Mouse (Mus musculus) erythroblast, embryonic 14.5 days (primary cell): ENCODE measurements around the gene Rhox2g. TPM values are rescaled to one million over a fixed set of nuclear protein-coding genes. Genes with fewer than 3 reads are reported as not detected.
"Not testable (repeated sequence)": the region's sequence is repeated elsewhere in the genome, so short reads cannot be mapped to it uniquely, and the experiment has no call there.

ENCODE experiments used
- H3K27me3 ChIP-seq: 2 replicates; pipeline ENCODE4 v1.6.1; 2012; ENCODE audit warnings: inconsistent platforms; ENCODE audit not compliant: control insufficient read depth
- H3K36me3 ChIP-seq: 2 replicates; pipeline ENCODE4 v1.6.1; 2012; ENCODE audit warnings: mild to moderate bottlenecking, inconsistent platforms; ENCODE audit not compliant: control insufficient read depth
- H3K4me1 ChIP-seq: 2 replicates; pipeline ENCODE4 v1.6.1; 2012; ENCODE audit warnings: inconsistent platforms; ENCODE audit not compliant: control insufficient read depth
- H3K4me3 ChIP-seq: replicated peaks from 2 replicates; pipeline ENCODE3; 2012; ENCODE audit warnings: moderate library complexity, mild to moderate bottlenecking, inconsistent platforms
- H3K9me3 ChIP-seq: 2 replicates; pipeline ENCODE4 v1.6.1; 2012; ENCODE audit warnings: low read length, inconsistent platforms, mixed read lengths; ENCODE audit not compliant: control insufficient read depth
- GATA1 ChIP-seq: IDR thresholded peaks from 2 replicates; pipeline ENCODE4 v1.6.1; 2012; ENCODE audit warnings: low read length, inconsistent platforms, mixed read lengths
- TAL1 ChIP-seq: IDR thresholded peaks from 3 replicates; pipeline ENCODE4 v1.6.1; 2012; ENCODE audit warnings: low read length, inconsistent platforms, mixed read lengths
- polyA plus RNA-seq: library from polyadenylated mRNA; stranded (reverse); fragments of >175 nt; gene quantifications from 2 replicates; pipeline ENCODE4 v1.2.3, GENCODE M21; 2012

The Rhox2g gene
- polyA plus RNA-seq, result not detected in 2 replicates

- not testable (repeated sequence) for H3K36me3 ChIP-seq, H3K27me3 ChIP-seq, H3K9me3 ChIP-seq, H3K4me1 ChIP-seq, H3K4me3 ChIP-seq
These were observed at the start of gene Rhox2g for GRCm38 (mm10) chrX:37643370-37643769. Gene Rhox2g, minus strand, starts transcription at chrX:37643470.

GRCm38 (mm10) chrX:37692261-37692660 lies 49.0 kb upstream of the Rhox2g start:
- Histone ChIP-seq H3K4me1 (no peaks in the 10 kb centered on the region), H3K36me3 (no peaks in the 10 kb centered on the region), H3K27me3 (no peaks in the 10 kb centered on the region), H3K9me3 (no peaks in the 10 kb centered on the region), H3K4me3 (no peak overlapping the region)
- TF ChIP-seq GATA1, result no peak
- TF ChIP-seq TAL1, result no peak

- no peaks in the 10 kb centered on the region for H3K36me3 ChIP-seq
- TF ChIP-seq TAL1, result no peak
- no peak for TF ChIP-seq GATA1
- no peaks in the 10 kb centered on the region; the same call in 1 of the 2 replicates for H3K27me3 ChIP-seq
- no peaks in the 10 kb centered on the region for H3K4me1 ChIP-seq
- H3K4me3 ChIP-seq, result no peak overlapping the region
- H3K9me3 ChIP-seq, result peaks cover 34% of the 10 kb centered on the region
These were observed 39.9 kb upstream of the Rhox2g start for GRCm38 (mm10) chrX:37683031-37683715.

GRCm38 (mm10) chrX:37673177-37673576 lies 29.9 kb upstream of the Rhox2g start, which contains the start of gene Rhox2h:
Gene Rhox2h, minus strand, starts transcription at chrX:37673277.
- H3K27me3 ChIP-seq, H3K9me3 ChIP-seq, H3K4me3 ChIP-seq: not testable (repeated sequence)

GRCm38 (mm10) chrX:37668664-37669063 lies 25.4 kb upstream of the Rhox2g start, which contains the start of gene Rhox3h:
Gene Rhox3h, minus strand, starts transcription at chrX:37668764.
- H3K36me3 ChIP-seq, H3K27me3 ChIP-seq, H3K9me3 ChIP-seq: not testable (repeated sequence)

More at GRCm38 (mm10) chrX:37673177-37673576, 29.9 kb upstream of the Rhox2g start, which contains the start of gene Rhox2h:
- H3K4me1 ChIP-seq, H3K36me3 ChIP-seq: not testable (repeated sequence)

GRCm38 (mm10) chrX:37651227-37651626 lies 8.0 kb upstream of the Rhox2g start, which contains the start of gene Rhox4g:
Gene Rhox4g, minus strand, starts transcription at chrX:37651327.
- H3K4me1 ChIP-seq, H3K9me3 ChIP-seq, H3K27me3 ChIP-seq, H3K4me3 ChIP-seq, H3K36me3 ChIP-seq: not testable (repeated sequence)

More at GRCm38 (mm10) chrX:37668664-37669063, 25.4 kb upstream of the Rhox2g start, which contains the start of gene Rhox3h:
- H3K4me3 ChIP-seq, H3K4me1 ChIP-seq: not testable (repeated sequence)

GRCm38 (mm10) chrX:37628512-37628911 lies 14.8 kb downstream of the Rhox2g start, which contains the start of gene Rhox3g:
Gene Rhox3g, minus strand, starts transcription at chrX:37628612.
- not testable (repeated sequence) for H3K27me3 ChIP-seq, H3K9me3 ChIP-seq, H3K36me3 ChIP-seq

GRCm38 (mm10) chrX:37607604-37608003 lies 35.7 kb downstream of the Rhox2g start, which contains the start of gene Rhox4f:
Gene Rhox4f, minus strand, starts transcription at chrX:37607704.
- H3K4me1 ChIP-seq, H3K27me3 ChIP-seq, H3K9me3 ChIP-seq, H3K4me3 ChIP-seq, H3K36me3 ChIP-seq: not testable (repeated sequence)

More at GRCm38 (mm10) chrX:37628512-37628911, 14.8 kb downstream of the Rhox2g start, which contains the start of gene Rhox3g:
- not testable (repeated sequence) for H3K4me3 ChIP-seq, H3K4me1 ChIP-seq

Other genes with a start within 250 kb of the Rhox2g start
- not detected in 2 replicates for gene Rhox2b, start 231.4 kb downstream of the Rhox2g start, polyA plus RNA-seq
- not detected in 2 replicates for gene Rhox4b, start 211.0 kb downstream of the Rhox2g start, polyA plus RNA-seq
- not detected in 2 replicates for gene Rhox2c, start 189.8 kb downstream of the Rhox2g start, polyA plus RNA-seq
- not detected in 2 replicates for gene Rhox3c, start 184.9 kb downstream of the Rhox2g start, polyA plus RNA-seq
- gene Rhox4c, start 163.1 kb downstream of the Rhox2g start, polyA plus RNA-seq, result not detected in 2 replicates
- not detected in 2 replicates for gene Rhox2d, start 150.0 kb downstream of the Rhox2g start, polyA plus RNA-seq
- gene Rhox4d, start 129.1 kb downstream of the Rhox2g start, polyA plus RNA-seq, result not detected in 2 replicates
- gene Rhox2e, start 113.0 kb downstream of the Rhox2g start, polyA plus RNA-seq, result not detected in 2 replicates
- gene Rhox3e, start 101.5 kb downstream of the Rhox2g start, polyA plus RNA-seq, result not detected in 2 replicates
- not detected in 2 replicates for gene Rhox4e, start 86.1 kb downstream of the Rhox2g start, polyA plus RNA-seq
- gene Rhox2f, start 72.1 kb downstream of the Rhox2g start, polyA plus RNA-seq, result not detected in 2 replicates
- gene Rhox3f, start 62.5 kb downstream of the Rhox2g start, polyA plus RNA-seq, result not detected in 2 replicates
- gene Rhox4f, start 35.8 kb downstream of the Rhox2g start, polyA plus RNA-seq, result not detected in 2 replicates
- not detected in 2 replicates for gene Rhox3g, start 14.9 kb downstream of the Rhox2g start, polyA plus RNA-seq
- not detected in 2 replicates for gene Rhox4g, start 7.9 kb upstream of the Rhox2g start, polyA plus RNA-seq
- gene Rhox3h, start 25.3 kb upstream of the Rhox2g start, polyA plus RNA-seq, result not detected in 2 replicates
- not detected in 2 replicates for gene Rhox2h, start 29.8 kb upstream of the Rhox2g start, polyA plus RNA-seq
- gene Rhox5, start 161.4 kb upstream of the Rhox2g start, polyA plus RNA-seq, result 0.07 TPM in 1 of 2 replicates, not detected in the other
- not detected in 2 replicates for gene Rhox6, start 183.4 kb upstream of the Rhox2g start, polyA plus RNA-seq
- gene Rhox7a, start 188.2 kb upstream of the Rhox2g start, polyA plus RNA-seq, result not detected in 2 replicates
- gene Rhox8, start 235.5 kb upstream of the Rhox2g start, polyA plus RNA-seq, result not detected in 2 replicates